Mouse (Mus musculus) retina, postnatal 7 days (tissue): Measurements from ENCODE around the gene Vmn1r232.

ENCODE experiments used
- DNase-seq: peaks from one replicate; pipeline ENCODE4 v3.0.0-alpha.2; 2012; ENCODE audit warnings: low read depth, low spot score

The Vmn1r232 gene

GRCm38 (mm10) chr17:20919614-20920013, at the start of gene Vmn1r232:
TSS of gene Vmn1r232 (minus strand) at chr17:20919714.
- DNase-seq = no peak

GRCm38 (mm10) chr17:20966681-20967080, 47.2 kb upstream of the Vmn1r232 start:
- DNase-seq = no peak

GRCm38 (mm10) chr17:20965421-20965820, 45.9 kb upstream of the Vmn1r232 start:
- no peak for DNase-seq

- DNase-seq = no peak
Observed at GRCm38 (mm10) chr17:20960386-20960785, 40.9 kb upstream of the Vmn1r232 start.

- no peak for DNase-seq
Observed at GRCm38 (mm10) chr17:20946636-20947035, 27.1 kb upstream of the Vmn1r232 start.

GRCm38 (mm10) chr17:20946026-20946565, 26.6 kb upstream of the Vmn1r232 start:
- no peak for DNase-seq

GRCm38 (mm10) chr17:20944985-20945891, 25.7 kb upstream of the Vmn1r232 start, which contains the start of gene Ppp2r1a:
TSS of gene Ppp2r1a (plus strand) at chr17:20945311.
- DNase-seq = peak; percentile 99

- DNase-seq = no peak
Observed at GRCm38 (mm10) chr17:20944226-20944625, 24.7 kb upstream of the Vmn1r232 start.

- no peak for DNase-seq
Observed at GRCm38 (mm10) chr17:20904991-20905390, 14.5 kb downstream of the Vmn1r232 start, which contains the start of gene Vmn1r231. TSS of gene Vmn1r231 (minus strand) at chr17:20905091.
